Mouse (Mus musculus) CH12.LX (cell line): Measurements from ENCODE around the gene Mrps14. TPM values are rescaled to one million over a fixed set of nuclear protein-coding genes. Genes with fewer than 3 reads are reported as not detected.
A peak's percentile ranks its signal among the peaks of the same experiment; 100 is the strongest.

Experiments used
- DNase-seq: peaks from one replicate; pipeline ENCODE4 v3.0.0-alpha.2; 2013; ENCODE audit errors: extremely low read depth
- H3K27ac ChIP-seq: 2 replicates; pipeline ENCODE4 v1.5.1; 2012; ENCODE audit warnings: low read depth, mild to moderate bottlenecking, control low read depth, moderate library complexity; ENCODE audit not compliant: insufficient read depth
- H3K27me3 ChIP-seq: replicated peaks from 2 replicates; pipeline ENCODE3; 2012; ENCODE audit warnings: inconsistent platforms
- H3K36me3 ChIP-seq, 2 experiments: replicated peaks in 1 of 2; 2 replicates each; pipeline versions ENCODE3 to v1.6.1; 2012; ENCODE audit warnings: inconsistent platforms in 1 of 2, low read length in 1 of 2, mild to moderate bottlenecking in 1 of 2, mixed read lengths in 1 of 2, moderate library complexity in 1 of 2; ENCODE audit not compliant: control insufficient read depth in 1 of 2, insufficient read depth in 1 of 2
- H3K4me1 ChIP-seq, 2 experiments: 2 replicates each; pipeline ENCODE4 v1.6.1; 2012; ENCODE audit warnings: inconsistent platforms in 1 of 2, moderate library complexity in 1 of 2; ENCODE audit not compliant: insufficient read depth in 2 of 2, control insufficient read depth in 1 of 2
- H3K4me2 ChIP-seq: 2 replicates; pipeline ENCODE4 v1.6.1; 2012; ENCODE audit warnings: low read depth, mild to moderate bottlenecking, control low read depth; ENCODE audit not compliant: poor library complexity, insufficient read depth, severe bottlenecking
- H3K4me3 ChIP-seq, 3 experiments: fragments of 150-350 bp in 1 of 3; sonication (generic) in 1 of 3; replicated peaks in 1 of 3; 2 replicates each; pipeline versions ENCODE3 to v1.5.1; 2011 to 2012; ENCODE audit warnings: low read depth in 2 of 3, low read length in 2 of 3, mild to moderate bottlenecking in 2 of 3, moderate library complexity in 2 of 3, control low read depth in 1 of 3, improper control_type of control experiment in 1 of 3, inconsistent platforms in 1 of 3, mixed read lengths in 1 of 3; ENCODE audit not compliant: poor library complexity in 1 of 3
- H3K79me2 ChIP-seq: replicated peaks from 2 replicates; pipeline ENCODE4 v1.6.1; 2012; ENCODE audit warnings: mild to moderate bottlenecking, moderate library complexity; ENCODE audit not compliant: control insufficient read depth, poor library complexity, insufficient read depth, severe bottlenecking; ENCODE audit errors: extremely low read depth
- H3K9ac ChIP-seq: 2 replicates; pipeline ENCODE4 v1.6.1; 2012; ENCODE audit warnings: low read depth, mild to moderate bottlenecking, control low read depth, moderate library complexity; ENCODE audit not compliant: insufficient read depth
- H3K9me3 ChIP-seq: replicated peaks from 2 replicates; pipeline ENCODE3; 2012; ENCODE audit warnings: low read length, inconsistent platforms, mixed read lengths
- BHLHE40 ChIP-seq: IDR thresholded peaks from 2 replicates; pipeline ENCODE4 v1.6.1; 2011; ENCODE audit warnings: mild to moderate bottlenecking, low read depth, low read length, improper control_type of control experiment
- CHD1 ChIP-seq: IDR thresholded peaks from 2 replicates; pipeline ENCODE4 v1.6.1; 2012; ENCODE audit warnings: low read depth, low read length, improper control_type of control experiment, inconsistent platforms
- CTCF ChIP-seq, 2 experiments: IDR thresholded peaks in 1 of 2; conservative IDR thresholded peaks in 1 of 2; 2 replicates each; pipeline ENCODE4 v1.5.1; 2011 to 2012; ENCODE audit warnings: low read depth in 2 of 2, low read length in 2 of 2, improper control_type of control experiment in 1 of 2, inconsistent platforms in 1 of 2, mild to moderate bottlenecking in 1 of 2, moderate library complexity in 1 of 2
- E2F4 ChIP-seq: IDR thresholded peaks from 2 replicates; pipeline ENCODE4 v1.6.1; 2011; ENCODE audit warnings: low read depth, low read length, improper control_type of control experiment; ENCODE audit not compliant: insufficient replicate concordance
- ELF1 ChIP-seq: IDR thresholded peaks from 2 replicates; pipeline ENCODE4 v1.6.1; 2014; ENCODE audit warnings: low read depth, mild to moderate bottlenecking, inconsistent platforms, low read length, improper control_type of control experiment
- EP300 ChIP-seq: IDR thresholded peaks from 2 replicates; pipeline ENCODE4 v1.6.1; 2011; ENCODE audit warnings: low read length, improper control_type of control experiment
- ETS1 ChIP-seq: conservative IDR thresholded peaks from 2 replicates; pipeline ENCODE4 v1.6.1; 2012; ENCODE audit warnings: low read depth, mild to moderate bottlenecking, inconsistent platforms, low read length, improper control_type of control experiment, moderate library complexity
- HCFC1 ChIP-seq: IDR thresholded peaks from 2 replicates; pipeline ENCODE4 v1.6.1; 2012; ENCODE audit warnings: low read depth, mild to moderate bottlenecking, inconsistent platforms, low read length, improper control_type of control experiment
- IRF4 ChIP-seq: IDR thresholded peaks from 2 replicates; pipeline ENCODE4 v1.6.1; 2014; ENCODE audit warnings: low read depth, mild to moderate bottlenecking, inconsistent platforms, low read length, improper control_type of control experiment
- MAFK ChIP-seq: IDR thresholded peaks from 2 replicates; pipeline ENCODE4 v1.6.1; 2011; ENCODE audit warnings: low read length, improper control_type of control experiment; ENCODE audit not compliant: insufficient replicate concordance
- MAX ChIP-seq: IDR thresholded peaks from 2 replicates; pipeline ENCODE4 v1.6.1; 2011; ENCODE audit warnings: low read length, improper control_type of control experiment
- MEF2A ChIP-seq: IDR thresholded peaks from 2 replicates; pipeline ENCODE4 v1.6.1; 2014; ENCODE audit warnings: low read depth, mild to moderate bottlenecking, inconsistent platforms, low read length, improper control_type of control experiment, borderline replicate concordance
- MXI1 ChIP-seq: IDR thresholded peaks from 2 replicates; pipeline ENCODE4 v1.6.1; 2011; ENCODE audit warnings: mild to moderate bottlenecking, low read depth, low read length, improper control_type of control experiment
- NRF1 ChIP-seq: IDR thresholded peaks from 2 replicates; pipeline ENCODE4 v1.6.1; 2014; ENCODE audit warnings: low read depth, mild to moderate bottlenecking, inconsistent platforms, low read length, improper control_type of control experiment, moderate library complexity
- POLR2A ChIP-seq: IDR thresholded peaks from 2 replicates; pipeline ENCODE4 v1.6.1; 2011; ENCODE audit warnings: low read depth, mild to moderate bottlenecking, improper control_type of control experiment, low read length
- RCOR1 ChIP-seq: conservative IDR thresholded peaks from 2 replicates; pipeline ENCODE4 v1.6.1; 2012; ENCODE audit warnings: low read depth, mild to moderate bottlenecking, inconsistent platforms, low read length, improper control_type of control experiment
- SIN3A ChIP-seq: IDR thresholded peaks from 2 replicates; pipeline ENCODE4 v1.6.1; 2012; ENCODE audit warnings: low read length, improper control_type of control experiment, inconsistent platforms
- SMC3 ChIP-seq: IDR thresholded peaks from 2 replicates; pipeline ENCODE4 v1.6.1; 2011; ENCODE audit warnings: low read depth, low read length, improper control_type of control experiment
- TCF12 ChIP-seq: IDR thresholded peaks from 2 replicates; pipeline ENCODE4 v1.6.1; 2014; ENCODE audit warnings: low read depth, mild to moderate bottlenecking, inconsistent platforms, low read length, improper control_type of control experiment
- USF2 ChIP-seq: conservative IDR thresholded peaks from 2 replicates; pipeline ENCODE4 v1.6.1; 2011; ENCODE audit warnings: low read depth, low read length, improper control_type of control experiment
- ZC3H11A ChIP-seq: IDR thresholded peaks from 2 replicates; pipeline ENCODE4 v1.6.1; 2012; ENCODE audit warnings: low read depth, mild to moderate bottlenecking, inconsistent platforms, low read length, improper control_type of control experiment
- ZMIZ1 ChIP-seq: IDR thresholded peaks from 2 replicates; pipeline ENCODE4 v1.6.1; 2012; ENCODE audit warnings: low read depth, mild to moderate bottlenecking, inconsistent platforms, low read length, improper control_type of control experiment
- dilution Hi-C: fragments of 300-500 bp; cut with MboI; formaldehyde crosslinking; loops from 2 replicates; pipeline ENCODE4 v1.14.3; 2020; ENCODE audit warnings: low sequenced_read_pairs; ENCODE audit not compliant: extremely low pct_unique_long_range_greater_than_20kb, extremely low pct_ligation_motif_present
- in situ Hi-C: fragments of 300-500 bp; cut with MboI; formaldehyde crosslinking; loops from 3 replicates; pipeline ENCODE4 v1.14.3; 2019; ENCODE audit warnings: low sequenced_read_pairs, low pct_ligation_motif_present, low pct_unique_long_range_greater_than_20kb, mixed read lengths
- polyA plus RNA-seq: library from polyadenylated mRNA; unstranded; fragments of >175 nt; gene quantifications from 2 replicates; pipeline ENCODE4 v1.2.1, GENCODE M21; 2012; ENCODE audit warnings: low read depth; ENCODE audit not compliant: insufficient read length
- total RNA-seq, 2 experiments: library from RNA; depleted of rRNA; stranded (reverse); fragments of 300-350 nt in 1 of 2; fragments of >200 nt in 1 of 2; gene quantifications; 2 replicates each; pipeline ENCODE4 v1.2.3; 2012 to 2014

The Mrps14 gene
- total and polyA plus RNA-seq, 3 experiments = 103 to 142 (median 106) TPM

DNA sequence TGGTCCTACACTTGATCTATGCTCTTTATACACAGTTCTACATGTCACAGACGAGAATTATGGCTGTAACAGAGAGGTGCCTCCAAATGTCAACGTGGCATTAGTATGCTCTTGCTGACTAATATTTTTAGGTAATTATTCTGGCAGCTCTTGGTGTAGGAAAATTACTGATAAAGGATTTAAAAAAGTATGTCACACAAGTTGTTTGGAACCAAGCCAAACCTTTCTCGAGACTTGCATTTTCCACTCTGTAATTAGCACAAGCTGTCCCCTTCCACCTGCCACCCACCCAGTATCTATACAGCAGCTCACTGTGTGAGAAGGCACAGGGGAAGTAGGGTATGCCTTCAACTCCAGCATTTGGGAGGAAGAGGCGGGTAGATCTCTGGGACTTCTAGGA is 51.8 kb downstream of the Mrps14 start:
- peaks cover 0 to 8% of the 10 kb centered on the region in 2 experiments for H3K36me3 ChIP-seq
- dilution Hi-C loops (no loop called here), in situ Hi-C loops (loop anchor here (10.0 kb wide), 1 partner anchor 128 kb away; no protein-coding TSS in a partner anchor)
- no peaks in the 10 kb centered on the region for H3K9me3 ChIP-seq
- peak overlapping the region; percentile 45 for H3K9ac ChIP-seq
- peaks cover 2 to 76% of the 10 kb centered on the region in 2 experiments; a peak in 3 of 4 replicates for H3K4me1 ChIP-seq
- H3K79me2 ChIP-seq = peaks cover 30% of the 10 kb centered on the region
- peak overlapping the region; percentile 92 for H3K4me2 ChIP-seq
- H3K27me3 ChIP-seq = no peaks in the 10 kb centered on the region
- peak overlapping the region; percentile 71 for H3K27ac ChIP-seq
- TF ChIP-seq EP300 (peak; percentile 67; the same call in 1 of the 2 replicates), ZMIZ1 (no peak), SIN3A (no peak), MAX (peak; percentile 12; the same call in 1 of the 2 replicates), CHD1 (no peak; the same call in 1 of the 2 replicates), RCOR1 (peak; percentile 62; the same call in 1 of the 2 replicates), IRF4 (peak; percentile 43; the same call in 1 of the 2 replicates), BHLHE40 (no peak; the same call in 1 of the 2 replicates), MAFK (0 out of 2 replicates have a peak, but pooled peaks have one; percentile 54), MXI1 (0 out of 2 replicates have a peak, but pooled peaks have one; percentile 39), TCF12 (peak; percentile 48; the same call in 1 of the 2 replicates), E2F4 (no peak), ETS1 (peak; percentile 39; the same call in 1 of the 2 replicates), ZC3H11A (no peak), NRF1 (0 out of 2 replicates have a peak, but pooled peaks have one; percentile 18), HCFC1 (no peak)
- DNase-seq = peak; percentile 52
- peak overlapping the region; percentile 31 to 41 (median 38) for H3K4me3 ChIP-seq

DNA sequence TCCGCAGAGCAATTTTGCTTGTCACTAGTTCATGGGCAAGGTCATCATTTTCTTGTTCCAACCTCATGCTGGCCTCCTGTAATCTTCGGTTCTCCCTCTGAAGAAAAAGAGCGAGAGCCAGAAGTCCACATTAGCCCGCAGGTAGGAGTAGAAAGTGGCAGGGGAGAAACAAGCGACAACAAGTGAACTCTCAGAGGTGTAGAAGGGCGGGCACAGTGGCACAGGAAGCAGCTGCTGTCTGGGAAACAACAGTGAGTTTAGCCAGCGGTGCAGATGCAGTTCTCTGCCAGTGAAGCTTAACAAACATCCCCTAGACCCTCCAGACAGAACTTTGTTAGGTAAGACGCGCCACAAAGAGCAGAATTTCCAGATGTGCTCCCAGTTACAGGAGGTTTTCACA is 52.5 kb downstream of the Mrps14 start:
- peak overlapping the region; percentile 51 for H3K27ac ChIP-seq
- H3K4me2 ChIP-seq = peak overlapping the region; percentile 92
- H3K9ac ChIP-seq = peak overlapping the region; percentile 45; the same call in 1 of the 2 replicates
- H3K36me3 ChIP-seq = peaks cover 0 to 3% of the 10 kb centered on the region in 2 experiments
- H3K4me1 ChIP-seq = peaks cover 2 to 79% of the 10 kb centered on the region in 2 experiments; a peak in 3 of 4 replicates
- dilution Hi-C loops = no loop called here
- TF ChIP-seq E2F4 = no peak
- TF ChIP-seq POLR2A = peak; percentile 33; the same call in 1 of the 2 replicates
- TF ChIP-seq CTCF (conservative IDR thresholded peaks at IDR 0.05 in 1 of 2, IDR thresholded peaks at IDR 0.05 in 1 of 2; ENCODE audit: low read depth in 2 of 2, low read length in 2 of 2) = no peak
- TF ChIP-seq SIN3A = peak; percentile 77; the same call in 1 of the 2 replicates
- no peak for TF ChIP-seq MEF2A
- peak; percentile 51; the same call in 1 of the 2 replicates for TF ChIP-seq TCF12
- 0 out of 2 replicates have a peak, but pooled peaks have one; percentile 35 for TF ChIP-seq CHD1
- no peak for TF ChIP-seq SMC3
- TF ChIP-seq MXI1 = 0 out of 2 replicates have a peak, but pooled peaks have one; percentile 30
- TF ChIP-seq ELF1 = 0 out of 2 replicates have a peak, but pooled peaks have one; percentile 20
- peak; percentile 50 for TF ChIP-seq ETS1
- peak; percentile 16; the same call in 1 of the 2 replicates for TF ChIP-seq EP300
- no peak for TF ChIP-seq MAFK
- TF ChIP-seq NRF1 = no peak
- TF ChIP-seq BHLHE40 = no peak
- TF ChIP-seq USF2 = no peak; the same call in 1 of the 2 replicates
- TF ChIP-seq, all 38 proteins: peak for 8
- no peaks in the 10 kb centered on the region for H3K9me3 ChIP-seq
- in situ Hi-C loops = loop anchor here (10.0 kb wide), 1 partner anchor 127 kb away; no protein-coding TSS in a partner anchor
- no peaks in the 10 kb centered on the region for H3K27me3 ChIP-seq
- H3K4me3 ChIP-seq = peak overlapping the region; percentile 31 to 41 (median 38)
- peak; percentile 57 for DNase-seq
- peaks cover 30% of the 10 kb centered on the region for H3K79me2 ChIP-seq
